Mouse (Mus musculus) 416B (cell line): ENCODE results near the gene Taf6.

ENCODE experiments used
- DNase-seq: peaks from one replicate; pipeline ENCODE4 v3.0.0; 2011; ENCODE audit warnings: low read depth

The Taf6 gene

DNA sequence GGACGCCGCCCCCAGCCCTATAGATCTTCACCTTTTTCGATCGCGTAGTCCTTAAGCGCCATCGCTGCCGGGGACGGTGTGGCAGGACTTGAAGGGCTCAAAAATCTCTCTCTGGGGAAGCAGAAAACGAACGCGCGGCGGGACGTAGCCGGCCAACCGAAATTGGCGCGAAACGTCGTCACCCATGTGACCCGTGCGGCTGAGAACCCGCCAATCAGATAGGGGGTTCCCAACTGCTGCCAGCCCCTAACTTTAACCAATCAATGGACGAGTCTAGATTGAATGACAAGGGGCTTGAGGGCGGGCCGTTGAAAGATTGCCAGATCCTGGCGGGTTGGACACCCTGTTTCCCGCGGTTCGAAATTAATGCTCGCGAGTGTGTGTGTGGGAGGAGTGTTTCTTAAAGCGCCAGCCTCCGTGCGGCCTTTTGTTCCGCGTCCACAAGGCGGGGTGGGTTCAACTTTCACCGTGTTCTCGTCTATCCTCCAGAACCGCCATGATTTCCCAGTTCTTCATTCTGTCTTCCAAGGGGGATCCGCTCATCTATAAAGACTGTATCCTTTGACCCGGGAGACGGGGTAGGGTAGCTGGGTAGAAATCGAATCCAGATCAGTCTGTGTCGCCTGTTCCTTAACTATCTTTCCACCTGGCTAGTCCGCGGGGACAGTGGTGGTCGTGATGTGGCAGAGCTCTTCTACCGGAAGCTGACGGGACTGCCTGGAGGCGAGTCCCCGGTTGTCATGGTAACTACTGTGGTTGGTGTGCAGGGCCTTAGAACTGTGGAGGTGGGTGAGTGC lies 15.4 kb downstream of the Taf6 start, which contains the start of the genes Ap4m1 and Mcm7:
TSS of gene Ap4m1 (plus strand) at position 308 of the 797 bp plus-strand sequence.
TSS of gene Mcm7 (minus strand) at position 728 of the 797 bp plus-strand sequence.
- DNase-seq: peak; percentile 99

GRCm38 (mm10) chr5:138170936-138171561 lies 16.2 kb downstream of the Taf6 start:
- peak; percentile 99 for DNase-seq

DNA sequence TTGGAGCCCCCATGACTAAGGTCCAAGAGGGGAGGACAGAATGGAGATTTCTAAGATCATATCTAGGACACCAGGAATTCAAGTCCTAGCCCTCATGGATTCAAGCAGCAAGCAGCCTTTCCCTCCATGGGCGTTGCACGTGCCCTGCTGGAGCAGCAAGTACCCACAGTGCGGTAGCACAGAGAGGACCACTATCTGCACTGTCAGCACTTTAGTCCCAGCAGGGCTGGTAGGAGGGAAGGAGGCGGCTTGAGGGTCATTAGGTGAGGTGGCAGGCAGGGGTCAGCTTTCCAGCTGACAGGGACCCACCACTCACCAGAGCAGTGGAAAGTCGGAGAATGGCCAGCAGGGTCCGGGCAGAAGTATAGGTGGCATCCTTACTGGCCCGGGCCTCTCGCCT lies 21.7 kb downstream of the Taf6 start:
- DNase-seq: no peak

GRCm38 (mm10) chr5:138163610-138164009 lies 23.6 kb downstream of the Taf6 start:
- no peak for DNase-seq

DNA sequence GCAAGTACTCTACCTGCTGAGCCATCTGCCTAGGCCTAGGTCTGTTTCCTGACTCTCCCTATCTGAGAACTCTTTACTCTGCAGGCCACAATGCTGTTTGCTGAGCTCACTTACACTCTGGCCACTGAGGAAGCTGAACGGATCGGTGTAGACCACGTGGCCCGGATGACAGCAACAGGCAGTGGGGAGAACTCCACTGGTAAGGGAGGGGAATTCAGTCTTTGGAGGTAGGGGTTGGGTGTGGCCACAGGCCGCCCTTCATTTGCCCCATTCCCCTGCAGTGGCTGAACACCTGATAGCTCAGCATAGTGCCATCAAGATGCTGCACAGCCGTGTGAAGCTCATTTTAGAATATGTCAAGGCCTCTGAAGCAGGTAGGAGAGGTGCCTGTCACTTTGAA lies 24.2 kb downstream of the Taf6 start:
- no peak for DNase-seq

- DNase-seq: peak; percentile 94
These were observed 26.2 kb downstream of the Taf6 start, which contains the start of gene Cops6 for GRCm38 (mm10) chr5:138160842-138161665. Gene Cops6, plus strand, starts transcription at chr5:138161071.

- no peak for DNase-seq
These were observed 27.0 kb downstream of the Taf6 start for GRCm38 (mm10) chr5:138160224-138160762.

GRCm38 (mm10) chr5:138155443-138155976 lies 31.7 kb downstream of the Taf6 start, which contains the start of gene Zfp113:
Gene Zfp113, minus strand, starts transcription at chr5:138155744.
- peak; percentile 99 for DNase-seq

GRCm38 (mm10) chr5:138154390-138154789 lies 32.9 kb downstream of the Taf6 start:
- no peak for DNase-seq

- DNase-seq: peak; percentile 36
These were observed 48.7 kb downstream of the Taf6 start for GRCm38 (mm10) chr5:138138585-138138984.

- DNase-seq: peak; percentile 84
These were observed 49.2 kb downstream of the Taf6 start for GRCm38 (mm10) chr5:138137935-138138549.

DNA sequence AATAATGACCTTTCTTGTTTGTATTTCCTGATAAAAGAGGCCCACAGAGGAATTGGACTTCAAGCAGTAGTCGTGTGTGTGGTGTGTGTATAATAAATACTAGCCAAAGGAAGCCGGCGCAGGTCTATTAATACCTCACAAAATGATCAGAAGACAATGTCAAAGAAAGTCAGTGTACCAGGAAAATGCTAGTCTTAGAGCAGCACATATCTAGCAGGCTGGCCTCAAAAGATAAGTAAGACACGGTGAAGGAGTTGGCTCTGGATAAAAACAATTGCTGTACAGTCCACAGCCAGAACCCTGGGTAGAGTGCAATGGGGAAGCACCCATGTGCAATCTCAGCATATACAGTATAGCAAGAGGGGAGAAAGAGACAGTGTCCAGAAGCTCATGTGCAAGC lies 50.0 kb downstream of the Taf6 start:
- DNase-seq: no peak

GRCm38 (mm10) chr5:138132425-138133064 lies 54.7 kb downstream of the Taf6 start:
- DNase-seq: no peak
